Mouse (Mus musculus) E14TG2a.4 (cell line): ENCODE measurements around the gene D16Ertd472e.

Source experiments
- H3K27me3 ChIP-seq: 2 replicates; pipeline ENCODE4 v1.6.1; 2014; ENCODE audit warnings: low read length, control low read depth; ENCODE audit not compliant: insufficient read depth
- H3K36me3 ChIP-seq: 2 replicates; pipeline ENCODE4 v1.6.1; 2014; ENCODE audit warnings: low read length, control low read depth; ENCODE audit not compliant: insufficient read depth
- H3K4me1 ChIP-seq: replicated peaks from 2 replicates; pipeline ENCODE4 v1.6.1; 2014; ENCODE audit warnings: low read depth, low read length, control low read depth
- H3K4me3 ChIP-seq: replicated peaks from 2 replicates; pipeline ENCODE4 v1.5.1; 2014; ENCODE audit warnings: mild to moderate bottlenecking, low read length
- H3K9me3 ChIP-seq: 2 replicates; pipeline ENCODE4 v1.6.1; 2014; ENCODE audit warnings: low read length, control low read depth
- CTCF ChIP-seq: conservative IDR thresholded peaks from 2 replicates; pipeline ENCODE4 v1.5.1; 2014; ENCODE audit warnings: low read length
- NANOG ChIP-seq: IDR thresholded peaks from 2 replicates; pipeline ENCODE4 v1.6.1; 2014; ENCODE audit warnings: borderline replicate concordance, low read length, mixed read lengths
- POU5F1 ChIP-seq: IDR thresholded peaks from 2 replicates; pipeline ENCODE4 v1.6.1; 2014; ENCODE audit warnings: low read length, borderline replicate concordance

D16Ertd472e gene

DNA sequence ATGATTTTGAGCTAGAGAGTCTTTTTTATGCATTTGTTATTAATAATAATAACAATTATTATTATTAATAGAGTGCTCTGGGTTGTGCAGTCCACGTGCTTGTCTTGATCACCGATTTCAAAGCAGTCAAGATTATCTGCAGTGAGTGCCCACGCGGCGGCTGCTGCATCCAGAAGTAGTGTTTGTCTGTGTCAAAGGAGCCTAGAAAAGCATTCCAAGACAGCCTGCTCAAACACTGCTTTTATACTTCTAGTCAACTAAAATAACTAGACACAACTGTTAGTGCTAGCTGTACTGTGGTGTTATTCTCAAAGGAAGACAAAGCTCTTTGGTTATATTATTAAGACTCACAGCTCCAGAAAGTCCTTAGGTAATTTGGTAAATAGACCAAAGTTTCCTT is 15.9 kb downstream of the D16Ertd472e start:
- peaks cover 43% of the 10 kb centered on the region for H3K36me3 ChIP-seq
- H3K9me3 ChIP-seq: no peaks in the 10 kb centered on the region
- no peaks in the 10 kb centered on the region for H3K27me3 ChIP-seq
- TF ChIP-seq POU5F1 (no peak), CTCF (no peak), NANOG (no peak)
- no peak overlapping the region for H3K4me3 ChIP-seq
- H3K4me1 ChIP-seq: peaks cover 51% of the 10 kb centered on the region

DNA sequence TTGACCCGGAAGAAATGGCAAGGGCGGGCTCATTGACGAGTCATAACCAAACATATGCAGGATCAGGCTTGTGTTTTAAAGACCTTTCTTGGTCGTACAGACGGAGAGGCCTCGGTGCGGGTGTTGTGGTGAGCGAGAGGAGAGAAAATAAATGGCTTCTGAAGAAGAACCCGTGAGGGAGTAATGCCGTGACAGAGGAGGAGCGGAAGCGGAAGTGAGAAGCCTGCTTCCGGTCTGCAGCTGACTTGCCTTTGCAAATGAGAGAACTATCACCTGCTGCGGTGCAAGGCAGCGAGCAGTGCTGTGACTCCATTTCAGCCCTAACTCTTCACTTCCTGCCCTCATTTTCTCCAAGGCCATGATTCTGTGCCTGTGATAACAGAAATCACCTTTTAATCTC is 16.4 kb downstream of the D16Ertd472e start:
- Histone ChIP-seq H3K27me3 (no peaks in the 10 kb centered on the region), H3K4me1 (peaks cover 55% of the 10 kb centered on the region), H3K4me3 (no peak overlapping the region), H3K9me3 (no peaks in the 10 kb centered on the region), H3K36me3 (peaks cover 38% of the 10 kb centered on the region)
- TF ChIP-seq CTCF: no peak
- TF ChIP-seq NANOG: no peak
- TF ChIP-seq POU5F1: no peak

DNA sequence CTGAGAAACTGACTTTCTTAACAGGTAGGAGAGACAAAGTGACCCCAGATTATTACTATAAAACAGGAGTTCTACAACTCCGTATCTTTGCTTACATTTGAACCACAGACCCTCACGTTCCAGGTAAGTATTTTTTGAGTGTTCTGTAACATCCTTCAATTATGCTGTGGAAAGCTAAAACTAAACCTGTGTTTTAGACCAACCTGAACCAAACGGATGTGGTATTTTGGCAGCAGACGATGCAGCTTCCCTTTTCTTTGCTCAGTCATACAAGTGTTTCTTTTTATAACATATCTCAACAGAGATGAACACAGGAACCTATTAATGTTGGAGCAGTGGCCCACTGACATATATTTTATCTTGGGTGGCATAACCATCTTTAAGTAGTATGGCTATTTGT is 18.9 kb downstream of the D16Ertd472e start:
- Histone ChIP-seq H3K27me3 (no peaks in the 10 kb centered on the region), H3K36me3 (peaks cover 16% of the 10 kb centered on the region)
- TF ChIP-seq CTCF: no peak
- TF ChIP-seq POU5F1: no peak
- TF ChIP-seq NANOG: no peak

DNA sequence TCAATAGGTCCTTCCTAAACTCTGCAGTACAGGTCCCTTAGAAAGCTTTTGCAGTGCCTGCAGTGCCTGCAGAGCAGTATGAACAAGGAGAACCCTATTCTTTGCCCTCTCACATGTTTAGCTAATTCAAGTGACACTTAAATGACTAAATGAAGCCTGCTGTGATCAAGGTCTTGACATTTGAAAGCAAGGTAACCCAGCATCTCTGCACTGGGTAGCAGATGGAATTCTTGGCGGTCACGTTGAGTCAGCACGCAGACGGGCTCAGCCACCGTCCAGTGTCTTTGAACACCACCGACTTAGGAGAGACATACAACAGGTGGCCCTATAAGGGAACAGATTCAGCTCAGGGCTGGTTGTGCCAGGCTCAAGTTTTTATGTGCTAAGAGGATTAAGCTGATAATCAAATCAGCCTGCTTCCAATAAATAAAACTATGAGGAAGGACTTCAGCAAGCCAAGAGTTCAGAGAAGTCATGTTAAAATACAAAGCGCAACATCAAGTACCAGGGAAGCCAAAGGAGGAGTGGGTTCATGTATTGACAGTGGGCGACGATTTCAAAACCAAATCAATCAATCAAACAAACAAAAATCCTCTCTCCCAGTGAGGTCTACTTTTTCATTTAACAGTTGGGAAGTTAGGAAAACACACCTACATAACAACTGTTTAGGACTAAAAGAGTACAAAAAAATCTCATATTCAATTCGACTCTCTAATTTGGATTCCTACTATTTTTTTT is 21.4 kb downstream of the D16Ertd472e start:
- TF ChIP-seq POU5F1 (no peak), NANOG (no peak), CTCF (no peak)
- H3K4me3 ChIP-seq: no peak overlapping the region
- H3K9me3 ChIP-seq: no peaks in the 10 kb centered on the region
- peaks cover 26% of the 10 kb centered on the region for H3K4me1 ChIP-seq
- H3K36me3 ChIP-seq: peaks cover 16% of the 10 kb centered on the region
- no peaks in the 10 kb centered on the region for H3K27me3 ChIP-seq

More for the DNA sequence above, 18.9 kb downstream of the D16Ertd472e start:
- H3K4me3 ChIP-seq: no peak overlapping the region
- peaks cover 42% of the 10 kb centered on the region for H3K4me1 ChIP-seq
- H3K9me3 ChIP-seq: no peaks in the 10 kb centered on the region

DNA sequence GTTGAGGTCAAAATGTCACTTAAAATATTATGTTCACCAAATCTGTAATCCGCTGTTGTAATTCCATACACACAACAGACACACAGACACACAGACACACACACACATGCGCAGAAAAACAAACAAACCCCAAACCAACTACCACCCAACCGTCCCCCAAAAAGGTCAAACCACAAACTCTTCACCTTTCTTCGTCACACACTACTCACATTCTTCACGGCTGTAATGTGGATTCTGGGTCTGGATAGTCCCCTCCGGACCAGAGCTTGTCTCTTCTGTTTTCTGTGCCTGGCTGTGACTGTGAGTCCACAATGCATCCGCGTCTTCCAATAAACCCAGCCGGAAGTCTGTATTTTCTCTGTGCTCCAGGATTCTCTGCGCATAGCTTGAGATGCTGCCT is 29.1 kb downstream of the D16Ertd472e start:
- peaks cover 24% of the 10 kb centered on the region for H3K4me1 ChIP-seq
- no peak for TF ChIP-seq CTCF
- no peak for TF ChIP-seq POU5F1
- no peak for TF ChIP-seq NANOG
- no peaks in the 10 kb centered on the region for H3K9me3 ChIP-seq

DNA sequence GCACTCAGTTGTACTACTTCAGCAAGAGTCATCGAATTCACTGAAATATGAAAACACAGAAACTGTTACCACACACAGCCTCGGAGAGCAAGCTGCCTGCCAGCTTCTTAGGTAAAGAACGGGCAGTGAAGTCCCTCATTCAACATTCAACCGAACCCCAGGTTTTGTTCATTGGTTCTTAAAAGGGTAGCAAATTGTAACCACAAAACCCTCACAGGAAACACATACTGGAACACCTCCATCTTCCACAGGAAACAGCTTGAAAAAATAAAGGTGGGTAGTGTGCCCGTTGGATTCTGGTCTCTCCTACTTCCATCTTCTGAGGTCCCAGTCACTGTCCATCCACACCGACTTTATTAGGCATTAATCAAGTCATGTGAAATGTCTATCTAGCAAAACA is 30.0 kb downstream of the D16Ertd472e start:
- no peak overlapping the region for H3K4me3 ChIP-seq
- H3K27me3 ChIP-seq: no peaks in the 10 kb centered on the region
- TF ChIP-seq POU5F1 (no peak), NANOG (no peak), CTCF (no peak)
- H3K9me3 ChIP-seq: no peaks in the 10 kb centered on the region
- peaks cover 47% of the 10 kb centered on the region for H3K36me3 ChIP-seq
- peaks cover 24% of the 10 kb centered on the region for H3K4me1 ChIP-seq

More for the DNA sequence above, 29.1 kb downstream of the D16Ertd472e start:
- no peaks in the 10 kb centered on the region for H3K27me3 ChIP-seq
- H3K36me3 ChIP-seq: peaks cover 47% of the 10 kb centered on the region
- no peak overlapping the region for H3K4me3 ChIP-seq

DNA sequence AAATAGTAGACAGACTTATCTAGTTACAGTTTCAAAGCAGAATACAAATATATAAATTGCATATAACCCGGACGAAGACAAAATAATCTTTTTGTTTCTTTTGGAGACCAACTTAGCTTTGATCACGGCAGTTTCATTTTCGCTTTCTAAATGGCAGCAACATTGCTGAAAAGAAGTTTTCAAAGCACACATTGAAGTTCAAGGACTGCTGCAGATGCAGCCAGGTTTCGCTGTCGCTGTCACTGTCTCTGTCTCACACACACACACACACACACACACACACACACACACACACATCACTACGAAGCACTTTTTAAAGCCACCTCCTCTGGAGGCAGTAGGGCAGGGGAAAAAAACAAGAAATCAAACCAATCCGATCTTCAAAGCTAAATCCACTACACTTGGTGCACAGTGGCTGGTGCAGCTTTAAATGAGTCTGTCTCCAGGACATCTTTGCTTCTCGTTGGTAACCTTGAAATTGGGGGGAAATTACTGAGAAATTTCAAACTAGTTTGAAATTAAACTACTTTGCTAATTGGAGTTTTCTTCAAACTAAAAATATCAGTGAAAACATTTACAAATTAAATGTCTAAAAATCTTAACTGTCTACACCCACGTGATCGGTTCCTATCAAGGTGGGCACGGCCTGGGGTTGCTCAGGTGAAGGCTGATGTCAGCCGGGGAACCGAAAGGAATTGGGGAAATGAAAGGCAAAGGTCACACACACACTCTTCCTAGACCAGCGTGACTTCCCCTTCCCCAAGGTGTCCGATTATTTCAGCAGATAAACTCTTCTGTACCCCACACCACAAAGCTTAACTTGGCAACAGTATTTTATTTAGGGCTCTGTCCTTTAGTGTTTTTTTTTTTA is 35.9 kb downstream of the D16Ertd472e start:
- Histone ChIP-seq H3K9me3 (no peaks in the 10 kb centered on the region), H3K4me1 (peaks cover 6% of the 10 kb centered on the region)
- TF ChIP-seq NANOG (no peak), CTCF (no peak), POU5F1 (no peak)

DNA sequence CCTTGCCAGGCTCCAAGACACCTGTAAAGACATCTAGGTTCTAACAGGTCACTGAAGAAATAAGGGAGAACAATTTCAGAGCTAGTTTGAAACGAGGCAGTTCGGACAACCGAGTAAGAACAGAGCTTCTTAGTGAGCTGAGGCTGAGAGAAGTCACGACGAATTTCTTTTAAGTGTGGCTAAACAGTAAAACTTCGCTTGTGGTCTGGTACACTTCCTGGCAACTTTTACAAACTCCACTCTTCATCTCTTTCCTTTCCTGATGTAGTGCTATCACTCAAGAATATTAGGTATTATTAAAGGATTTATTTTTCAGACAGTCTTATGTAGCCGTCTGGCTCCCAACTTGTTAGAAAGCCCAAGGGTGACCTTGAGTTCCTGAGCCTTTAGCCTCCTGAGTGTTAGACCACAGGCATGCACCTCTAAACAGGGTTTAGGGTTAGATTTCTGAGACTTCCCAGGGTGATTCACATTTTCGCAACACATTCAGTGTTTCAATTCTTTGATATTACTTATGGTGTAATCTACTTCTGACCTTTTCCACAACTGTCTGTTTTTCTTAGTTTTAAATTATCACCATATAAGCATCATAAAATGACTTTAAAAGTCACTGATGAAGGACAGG is 38.6 kb downstream of the D16Ertd472e start:
- Histone ChIP-seq H3K27me3 (no peaks in the 10 kb centered on the region), H3K4me1 (peaks cover 12% of the 10 kb centered on the region), H3K4me3 (no peak overlapping the region), H3K36me3 (0 out of 2 replicates have a peak, but pooled peaks cover 4% of the 10 kb centered on the region), H3K9me3 (no peaks in the 10 kb centered on the region)
- TF ChIP-seq NANOG: no peak
- no peak for TF ChIP-seq POU5F1
- no peak for TF ChIP-seq CTCF

More for the DNA sequence above, 35.9 kb downstream of the D16Ertd472e start:
- Histone ChIP-seq H3K36me3 (peaks cover 26% of the 10 kb centered on the region), H3K4me3 (no peak overlapping the region), H3K27me3 (no peaks in the 10 kb centered on the region)
